Mouse (Mus musculus): Measurements from ENCODE around the gene Mien1.

Gene Mien1

GRCm38 (mm10) chr11:98459860-98460259 is 21.1 kb upstream of the Mien1 start:
- DNase-seq (ENCODE audit: low spot score in 2 of 2): no peak

- DNase-seq (ENCODE audit: low spot score in 2 of 2): no peak
Measured at GRCm38 (mm10) chr11:98459071-98459741, 20.4 kb upstream of the Mien1 start.

GRCm38 (mm10) chr11:98458121-98458990 is 19.6 kb upstream of the Mien1 start:
- DNase-seq (ENCODE audit: low spot score in 2 of 2): no peak

- DNase-seq (ENCODE audit: low spot score in 2 of 2): peak; percentile 50 to 80
Measured at GRCm38 (mm10) chr11:98457367-98458120, 18.8 kb upstream of the Mien1 start.

GRCm38 (mm10) chr11:98456945-98457344 is 18.2 kb upstream of the Mien1 start:
- no peak for DNase-seq (ENCODE audit: low spot score in 2 of 2)

GRCm38 (mm10) chr11:98456545-98456944 is 17.8 kb upstream of the Mien1 start:
- no peak for DNase-seq (ENCODE audit: low spot score in 2 of 2)

GRCm38 (mm10) chr11:98455484-98455883 is 16.7 kb upstream of the Mien1 start:
- no peak for DNase-seq (ENCODE audit: low spot score in 2 of 2)

- no peak for DNase-seq (ENCODE audit: low spot score in 2 of 2)
Measured at GRCm38 (mm10) chr11:98449921-98450771, 11.4 kb upstream of the Mien1 start.

- DNase-seq (ENCODE audit: low spot score in 2 of 2): no peak
Measured at GRCm38 (mm10) chr11:98449419-98449818, 10.6 kb upstream of the Mien1 start.

- no peak for DNase-seq (ENCODE audit: low spot score in 2 of 2)
Measured at GRCm38 (mm10) chr11:98448191-98448790, 9.5 kb upstream of the Mien1 start.

GRCm38 (mm10) chr11:98447475-98447834 is 8.7 kb upstream of the Mien1 start:
- DNase-seq (ENCODE audit: low spot score in 2 of 2): no peak

GRCm38 (mm10) chr11:98446562-98447474 is 8.0 kb upstream of the Mien1 start:
- no peak for DNase-seq (ENCODE audit: low spot score in 2 of 2)

- DNase-seq (ENCODE audit: low spot score in 2 of 2): no peak
Measured at GRCm38 (mm10) chr11:98446213-98446561, 7.4 kb upstream of the Mien1 start, which contains the start of gene Grb7. TSS of gene Grb7 (plus strand) at chr11:98446394.

GRCm38 (mm10) chr11:98445679-98446078 is 6.9 kb upstream of the Mien1 start:
- DNase-seq (ENCODE audit: low spot score in 2 of 2): no peak

- DNase-seq (ENCODE audit: low spot score in 2 of 2): no peak
Measured at GRCm38 (mm10) chr11:98445238-98445637, 6.4 kb upstream of the Mien1 start.

GRCm38 (mm10) chr11:98443688-98444087 is 4.9 kb upstream of the Mien1 start:
- DNase-seq (ENCODE audit: low spot score in 2 of 2): no peak

- DNase-seq (ENCODE audit: low spot score in 2 of 2): no peak
Measured at GRCm38 (mm10) chr11:98437441-98437840, 1.4 kb downstream of the Mien1 start.

GRCm38 (mm10) chr11:98435723-98436122 is 3.1 kb downstream of the Mien1 start:
- DNase-seq (ENCODE audit: low spot score in 2 of 2): no peak

- DNase-seq (ENCODE audit: low spot score in 2 of 2): no peak
Measured at GRCm38 (mm10) chr11:98431743-98432502, 6.9 kb downstream of the Mien1 start.
